Mouse (Mus musculus): ENCODE data around the gene Sdf2.

Gene Sdf2

GRCm38 (mm10) chr11:78261380-78262352 is 16.1 kb downstream of the Sdf2 start, which contains the start of gene 2610507B11Rik:
TSS of gene 2610507B11Rik (plus strand) at chr11:78261752.
- WGBS = 1% methylated on average over 111 of the region's 115 CpGs

GRCm38 (mm10) chr11:78262550-78262949 is 17.0 kb downstream of the Sdf2 start:
- 3% methylated on average over 8 of the region's 8 CpGs for WGBS

GRCm38 (mm10) chr11:78265571-78265970 is 20.0 kb downstream of the Sdf2 start:
- 90% methylated on average over 6 of the region's 6 CpGs for whole genome bisulfite sequencing

GRCm38 (mm10) chr11:78271986-78272385 is 26.4 kb downstream of the Sdf2 start:
- 36% methylated on average over 13 of the region's 13 CpGs for WGBS

GRCm38 (mm10) chr11:78275596-78275995 is 30.1 kb downstream of the Sdf2 start:
- WGBS = 98% methylated on average over 1 of the region's 1 CpGs

GRCm38 (mm10) chr11:78276169-78276568 is 30.6 kb downstream of the Sdf2 start:
- WGBS = 95% methylated on average over 4 of the region's 4 CpGs

- WGBS = 77% methylated on average over 7 of the region's 7 CpGs
Observed at GRCm38 (mm10) chr11:78278853-78279252, 33.3 kb downstream of the Sdf2 start.

GRCm38 (mm10) chr11:78279586-78279985 is 34.0 kb downstream of the Sdf2 start:
- 47% methylated on average over 4 of the region's 4 CpGs for WGBS

- 81% methylated on average over 7 of the region's 7 CpGs for WGBS
Observed at GRCm38 (mm10) chr11:78289146-78289763, 43.7 kb downstream of the Sdf2 start.

- WGBS = 41% methylated on average over 4 of the region's 4 CpGs
Observed at GRCm38 (mm10) chr11:78290654-78291053, 45.1 kb downstream of the Sdf2 start, which contains the start of gene BC030499. TSS of gene BC030499 (plus strand) at chr11:78290841.

GRCm38 (mm10) chr11:78294585-78294984 is 49.0 kb downstream of the Sdf2 start:
- WGBS = 93% methylated on average over 6 of the region's 6 CpGs

- 45% methylated on average over 7 of the region's 7 CpGs for WGBS
Observed at GRCm38 (mm10) chr11:78300917-78301316, 55.4 kb downstream of the Sdf2 start.

- WGBS = under 1% methylated on average over 49 of the region's 49 CpGs
Observed at GRCm38 (mm10) chr11:78301357-78302084, 56.0 kb downstream of the Sdf2 start, which contains the start of gene Spag5. TSS of gene Spag5 (plus strand) at chr11:78301529.
